Mouse (Mus musculus) right cerebral cortex, postnatal 14 days (tissue): ENCODE results near the gene Ttyh2.

Experiments
- DNase-seq: peaks from one replicate; pipeline ENCODE4 v3.0.0; 2022

The Ttyh2 gene

GRCm38 (mm10) chr11:114714526-114714925 is 39.3 kb downstream of the Ttyh2 start:
- peak; percentile 37 for DNase-seq

- DNase-seq, result no peak
Measured at GRCm38 (mm10) chr11:114715531-114715930, 40.3 kb downstream of the Ttyh2 start.

GRCm38 (mm10) chr11:114720535-114720934 is 45.3 kb downstream of the Ttyh2 start:
- no peak for DNase-seq

GRCm38 (mm10) chr11:114722438-114722837 is 47.2 kb downstream of the Ttyh2 start:
- DNase-seq, result no peak

GRCm38 (mm10) chr11:114723030-114723429 is 47.8 kb downstream of the Ttyh2 start:
- DNase-seq, result no peak

GRCm38 (mm10) chr11:114724787-114725590 is 49.8 kb downstream of the Ttyh2 start:
- peak; percentile 33 for DNase-seq

GRCm38 (mm10) chr11:114726965-114727825 is 52.0 kb downstream of the Ttyh2 start, which contains the start of gene Dnaic2:
Gene Dnaic2 (plus strand): TSS chr11:114727408.
- peak; percentile 70 for DNase-seq

- no peak for DNase-seq
Measured at GRCm38 (mm10) chr11:114727826-114728186, 52.6 kb downstream of the Ttyh2 start.

- DNase-seq, result no peak
Measured at GRCm38 (mm10) chr11:114728333-114728732, 53.1 kb downstream of the Ttyh2 start.

GRCm38 (mm10) chr11:114729832-114730363 is 54.7 kb downstream of the Ttyh2 start:
- DNase-seq, result no peak

- no peak for DNase-seq
Measured at GRCm38 (mm10) chr11:114731711-114732110, 56.5 kb downstream of the Ttyh2 start.

GRCm38 (mm10) chr11:114732890-114733289 is 57.7 kb downstream of the Ttyh2 start:
- DNase-seq, result no peak

GRCm38 (mm10) chr11:114736111-114736510 is 60.9 kb downstream of the Ttyh2 start:
- DNase-seq, result no peak

GRCm38 (mm10) chr11:114736913-114737624 is 61.8 kb downstream of the Ttyh2 start:
- DNase-seq, result peak; percentile 64

GRCm38 (mm10) chr11:114740598-114740997 is 65.4 kb downstream of the Ttyh2 start:
- DNase-seq, result no peak

- DNase-seq, result no peak
Measured at GRCm38 (mm10) chr11:114741451-114741850, 66.2 kb downstream of the Ttyh2 start.

GRCm38 (mm10) chr11:114745134-114745533 is 69.9 kb downstream of the Ttyh2 start:
- peak; percentile 97 for DNase-seq

GRCm38 (mm10) chr11:114747564-114748138 is 72.4 kb downstream of the Ttyh2 start:
- no peak for DNase-seq

GRCm38 (mm10) chr11:114764820-114765818 is 89.9 kb downstream of the Ttyh2 start, which contains the start of gene Kif19a:
Gene Kif19a (plus strand): TSS chr11:114765388.
- peak; percentile 42 for DNase-seq

- no peak for DNase-seq
Measured at GRCm38 (mm10) chr11:114769911-114770310, 94.7 kb downstream of the Ttyh2 start.
